Mouse (Mus musculus): Measurements from ENCODE around the gene Flvcr2. TPM values are rescaled to one million over a fixed set of nuclear protein-coding genes. Genes with fewer than 3 reads are reported as not detected.
A peak's percentile ranks its signal among the peaks of the same experiment; 100 is the strongest.

Gene Flvcr2
- total and polyA plus RNA-seq, 3 experiments, result 2.4 to 5.2 (median 3.7) TPM

DNA sequence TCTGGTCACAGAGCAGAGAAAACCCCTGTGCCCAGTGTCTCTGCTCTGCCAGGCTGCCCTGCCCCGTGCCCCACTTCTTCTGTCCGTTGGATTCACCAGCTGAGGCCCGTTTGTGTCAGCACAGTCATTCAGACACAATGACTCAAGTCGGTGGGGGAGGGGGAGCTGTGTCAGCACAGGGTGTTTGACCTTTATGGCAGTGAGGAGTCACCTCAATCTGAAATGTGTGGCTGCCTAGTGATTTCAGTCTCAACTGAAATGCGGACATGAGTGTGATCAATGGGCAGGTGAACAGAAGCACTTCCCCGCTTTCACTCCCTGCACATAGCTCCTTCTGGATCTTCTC is 16.4 kb upstream of the Flvcr2 start:
- peak; percentile 93 for DNase-seq

DNA sequence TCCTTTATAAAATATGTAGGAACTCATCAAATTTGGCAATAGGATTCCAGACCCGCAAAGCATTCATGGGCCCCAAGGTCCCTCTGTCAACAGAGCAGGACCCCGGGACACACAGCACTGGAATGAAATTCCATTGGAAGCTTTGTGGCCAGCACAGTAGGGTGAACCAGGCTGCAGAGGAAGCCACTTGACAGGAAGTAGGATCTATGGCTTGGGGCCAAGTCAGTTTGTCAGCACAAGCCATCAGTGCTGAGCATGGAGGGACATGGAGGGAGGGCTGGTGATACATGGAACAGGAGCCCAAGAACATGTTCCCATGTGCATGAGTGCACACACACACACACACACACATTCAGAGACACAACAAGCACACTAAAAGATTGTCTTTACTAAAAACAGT is 10.1 kb upstream of the Flvcr2 start:
- DNase-seq, result peak; percentile 17

DNA sequence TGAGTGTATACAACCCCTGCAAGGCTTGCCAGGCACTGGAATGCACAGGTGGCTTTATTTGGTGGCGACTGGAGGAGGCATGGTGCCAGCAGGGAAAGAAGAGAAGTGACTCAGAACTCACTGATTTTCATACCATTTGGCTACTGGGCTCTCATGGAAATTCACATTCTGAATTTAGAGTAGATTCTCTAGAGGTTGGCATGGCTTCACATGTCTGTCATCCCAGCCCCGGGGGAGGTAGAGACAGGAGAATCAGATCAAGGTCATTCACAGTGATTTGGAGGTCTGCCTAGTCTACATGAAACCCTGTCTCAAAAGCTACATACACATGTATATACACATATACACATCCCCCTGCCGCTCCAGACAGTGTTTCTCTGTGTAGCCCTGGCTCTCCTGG is 9.4 kb upstream of the Flvcr2 start:
- peak; percentile 13 for DNase-seq

DNA sequence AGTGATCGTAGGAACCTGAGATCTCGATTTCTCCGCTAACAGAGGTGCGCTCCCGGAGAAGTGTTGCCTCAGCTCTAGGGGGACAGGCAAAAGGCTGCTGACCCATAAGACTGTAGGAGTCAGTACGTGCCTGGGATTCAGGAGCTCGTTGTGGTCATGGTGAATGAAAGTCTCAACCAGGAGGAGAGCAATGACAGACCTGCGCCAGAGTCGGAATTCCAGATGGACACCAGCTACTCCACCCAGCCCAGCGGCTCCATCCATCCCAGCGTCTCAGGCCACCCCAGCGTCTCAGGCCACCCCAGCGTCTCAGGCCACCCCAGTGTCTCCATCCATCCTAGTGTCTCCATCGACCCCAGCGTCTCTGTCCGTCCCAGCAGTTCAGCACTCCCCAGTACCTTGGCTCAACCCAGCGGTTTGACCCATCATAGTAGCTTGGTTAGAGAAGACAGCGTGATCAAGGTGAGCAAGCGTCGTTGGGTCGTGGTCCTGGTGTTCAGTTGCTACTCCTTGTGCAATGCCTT is 419 bp downstream of the Flvcr2 start:
- no peak for DNase-seq

DNA sequence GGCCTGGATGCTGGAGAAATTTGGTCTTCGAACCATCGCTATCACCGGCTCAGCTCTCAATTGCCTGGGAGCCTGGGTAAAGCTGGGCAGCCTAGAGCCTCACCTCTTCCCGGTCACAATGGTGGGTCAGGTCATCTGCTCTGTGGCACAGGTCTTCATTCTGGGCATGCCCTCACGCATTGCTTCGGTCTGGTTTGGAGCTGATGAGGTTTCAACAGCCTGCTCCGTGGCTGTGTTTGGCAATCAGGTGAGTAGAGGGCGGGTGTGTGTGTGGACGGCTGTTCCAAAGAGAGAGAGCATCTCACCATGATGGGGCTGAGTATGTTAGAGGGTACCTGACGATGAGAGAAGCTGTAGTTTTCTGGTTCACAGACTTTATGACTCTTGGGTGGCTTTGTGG is 1.0 kb downstream of the Flvcr2 start:
- DNase-seq, result no peak

DNA sequence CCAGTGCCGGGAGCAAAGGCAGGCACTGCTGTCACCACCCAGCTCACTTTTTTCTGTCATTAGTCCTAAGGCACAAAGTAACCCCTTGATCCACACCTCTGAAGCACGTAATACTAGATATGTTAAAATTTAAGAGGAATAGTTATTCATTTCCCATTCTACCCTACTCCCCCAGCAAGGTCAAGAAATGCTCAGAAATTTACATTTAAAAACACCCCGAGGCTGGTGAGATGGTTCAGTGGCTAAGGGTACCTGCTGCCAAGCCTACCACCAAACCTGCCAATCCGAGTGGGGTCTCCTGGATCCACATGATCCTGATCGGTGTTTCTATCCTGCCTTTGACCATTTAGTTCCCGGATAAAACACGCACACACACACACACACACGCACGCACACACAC is 3.5 kb downstream of the Flvcr2 start:
- no peak for DNase-seq

DNA sequence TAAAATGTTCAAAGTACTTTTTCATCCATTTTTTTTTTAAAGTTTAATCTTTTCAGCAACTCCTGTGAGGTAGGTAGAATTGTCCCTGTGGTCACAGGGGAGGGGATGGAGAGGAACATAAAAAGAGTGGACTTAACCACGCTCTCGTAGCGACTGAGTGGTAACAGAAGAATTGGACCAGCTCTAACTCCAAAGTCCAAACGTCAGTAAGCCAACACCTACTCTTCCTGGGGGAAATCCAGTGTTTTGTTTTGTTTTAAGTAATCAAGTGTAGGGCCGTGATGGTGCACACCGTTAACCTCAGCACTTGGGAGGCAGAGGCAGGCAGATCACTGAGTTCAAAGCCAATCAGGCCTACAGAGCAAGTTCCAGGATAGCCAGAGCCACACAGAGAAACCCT is 5.8 kb downstream of the Flvcr2 start:
- no peak for DNase-seq

DNA sequence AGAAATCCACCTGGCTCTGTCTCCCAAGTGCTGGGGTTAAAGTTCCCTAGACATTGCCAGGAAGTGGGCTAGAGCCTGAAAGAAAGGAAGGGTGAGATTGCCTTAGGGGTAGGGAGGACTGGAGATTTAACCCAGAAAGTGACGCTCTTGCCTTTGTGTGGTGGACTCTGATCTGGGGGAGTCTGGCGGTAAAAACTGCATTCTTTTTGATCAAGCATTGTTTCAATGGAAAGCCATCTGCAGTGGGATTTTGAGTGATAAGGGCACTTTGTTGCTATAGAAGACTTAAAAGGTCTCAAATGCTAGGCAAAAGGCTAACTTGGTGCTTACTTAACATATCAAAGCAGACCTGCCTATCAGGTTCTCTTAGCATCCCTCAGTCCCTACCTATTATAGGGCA is 6.9 kb downstream of the Flvcr2 start:
- no peak for DNase-seq

DNA sequence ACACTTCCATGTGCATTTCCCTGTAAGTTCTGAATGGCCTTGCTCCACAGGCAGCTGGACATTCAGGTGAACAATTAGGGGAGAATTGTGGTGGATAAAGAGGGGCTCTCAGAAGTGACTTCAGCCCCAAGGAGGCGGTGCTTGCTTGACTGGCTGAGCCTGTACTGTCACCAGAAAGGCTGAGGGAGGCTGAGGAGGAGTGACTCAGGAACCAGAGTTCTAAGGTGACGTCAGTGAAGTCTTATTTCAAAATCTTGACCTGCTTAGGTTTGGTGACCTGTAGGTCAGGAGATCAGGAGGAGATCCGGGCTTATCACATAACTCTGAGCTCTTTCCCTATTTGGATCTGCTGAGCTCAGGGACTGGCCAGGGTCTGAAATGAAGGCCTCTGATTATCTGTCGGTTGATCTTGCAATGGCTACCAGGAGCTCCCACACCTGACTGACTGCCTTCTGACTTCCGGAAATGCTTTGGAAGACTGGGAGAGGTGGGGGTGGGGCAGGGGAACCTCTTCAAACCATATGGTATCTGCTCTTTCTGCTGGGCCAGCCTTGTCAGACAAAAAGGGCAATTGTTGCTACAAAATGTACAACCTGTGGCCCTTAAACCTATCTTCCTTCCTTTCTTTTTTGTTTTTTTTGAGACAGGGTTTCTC is 8.4 kb downstream of the Flvcr2 start:
- DNase-seq, result no peak

DNA sequence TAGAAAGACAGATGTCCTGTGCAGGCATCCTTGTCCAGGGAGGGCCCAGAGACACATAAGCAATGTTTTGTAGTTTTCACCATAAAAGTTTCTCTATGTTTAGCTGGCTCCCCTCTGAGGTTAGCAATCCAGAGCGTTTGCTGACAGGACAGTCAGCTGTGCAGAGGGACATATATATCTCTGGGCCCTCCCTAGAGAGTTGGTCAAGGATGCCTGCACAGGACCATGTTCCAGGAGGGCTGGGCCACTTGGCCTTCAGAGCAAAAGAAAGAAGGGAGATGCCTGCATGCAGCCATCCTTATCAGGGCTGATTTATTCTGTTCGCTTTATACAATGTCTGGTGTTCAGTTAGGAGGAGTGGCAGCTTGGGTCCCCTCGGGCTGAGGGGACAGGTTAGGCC is 10.1 kb downstream of the Flvcr2 start:
- no peak for DNase-seq

DNA sequence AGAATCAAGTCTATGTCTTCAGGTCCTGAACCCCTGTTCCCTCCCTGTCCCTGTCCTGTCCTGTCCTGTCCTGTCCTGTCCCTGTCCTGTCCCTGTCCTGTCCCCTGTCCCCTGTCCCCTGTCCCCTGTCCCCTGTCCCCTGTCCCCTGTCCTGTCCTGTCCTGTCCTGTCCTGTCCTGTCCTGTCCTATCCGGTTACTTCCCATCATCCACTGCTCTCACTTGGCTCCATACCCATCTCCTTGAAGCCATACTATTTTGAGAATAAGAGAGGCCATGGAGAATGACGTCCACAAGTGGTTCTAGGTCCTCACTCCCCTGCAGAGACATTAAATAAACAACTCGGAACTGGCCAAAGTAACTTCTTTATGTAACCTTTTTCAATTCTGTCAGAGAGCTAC is 10.7 kb downstream of the Flvcr2 start:
- DNase-seq, result no peak

DNA sequence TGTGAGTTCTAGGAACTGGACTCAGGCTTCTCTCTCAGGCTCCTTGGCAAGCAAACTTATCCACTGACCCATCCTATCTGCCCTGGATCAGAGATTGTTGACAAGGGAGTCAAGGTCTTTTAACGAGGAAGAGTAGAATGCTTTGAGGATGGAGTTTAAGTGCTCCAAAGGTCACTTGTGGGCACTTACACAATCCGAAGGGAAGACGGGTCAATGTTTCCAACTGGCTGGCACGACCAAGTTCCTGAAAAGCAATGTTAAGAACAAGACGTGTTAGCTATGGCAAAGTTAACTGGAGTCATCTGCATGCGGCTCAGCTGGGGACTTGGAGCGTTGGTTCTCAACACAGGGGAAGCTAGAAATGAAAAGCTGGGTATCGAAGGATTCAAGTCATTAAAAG is 12.4 kb downstream of the Flvcr2 start:
- peak; percentile 52 for DNase-seq

DNA sequence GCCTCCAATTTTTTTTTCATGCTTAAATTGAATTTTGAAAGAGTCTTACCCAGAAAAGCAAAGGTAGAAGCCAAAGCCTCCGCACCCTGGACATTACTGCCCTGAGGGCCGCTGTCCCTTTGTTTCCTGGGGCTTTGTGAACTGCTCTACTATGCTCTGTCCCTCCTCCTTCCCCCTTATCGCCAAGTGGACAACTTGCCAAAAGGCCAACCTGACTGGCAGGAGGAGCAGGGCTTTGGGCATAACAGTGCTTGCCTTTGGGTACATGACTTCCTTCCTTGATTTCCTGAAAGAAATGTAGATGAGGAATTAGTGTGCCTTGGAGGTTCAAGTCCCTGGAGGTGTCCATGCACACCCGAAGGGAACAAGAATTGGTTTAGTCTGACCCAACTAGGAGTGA is 15.1 kb downstream of the Flvcr2 start:
- DNase-seq, result no peak

DNA sequence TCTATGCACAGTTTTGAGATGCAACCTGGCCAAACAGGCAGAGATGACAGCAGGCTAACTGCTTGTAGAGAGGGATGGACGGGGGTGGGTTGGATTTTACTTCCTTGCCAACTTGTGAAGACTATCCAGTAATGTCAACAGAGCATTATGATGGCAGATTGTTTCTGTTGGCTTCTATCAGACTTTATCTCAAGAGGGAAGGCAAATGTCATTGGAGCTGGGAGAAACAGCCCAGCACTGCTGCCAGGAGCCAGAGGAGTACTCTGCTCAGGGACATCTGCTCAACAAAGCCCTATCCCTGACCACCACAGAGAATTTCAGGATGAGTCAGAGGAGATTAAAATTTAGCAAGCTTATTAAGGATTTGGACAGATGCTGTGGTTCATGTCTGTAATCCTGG is 18.3 kb downstream of the Flvcr2 start:
- DNase-seq, result peak; percentile 52

DNA sequence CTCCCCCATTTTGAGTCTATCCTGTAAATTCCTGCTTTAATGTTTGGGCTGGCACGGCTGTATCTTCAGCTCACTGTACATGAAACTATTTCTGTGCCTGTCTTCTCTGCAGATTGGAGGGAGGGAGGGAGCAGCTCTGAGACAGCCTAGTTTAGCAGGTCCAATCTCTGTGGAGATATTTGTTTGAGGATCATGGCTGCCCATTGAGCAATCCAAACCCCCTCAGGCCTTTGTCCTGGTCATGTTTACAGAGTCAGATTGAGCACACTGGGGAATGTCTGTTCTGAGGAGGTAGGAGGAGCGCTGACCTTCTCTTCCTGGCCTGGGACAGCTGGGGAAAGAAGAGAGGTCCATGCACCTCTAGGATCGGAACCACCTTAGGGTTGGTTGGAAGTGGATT is 19.9 kb downstream of the Flvcr2 start:
- no peak for DNase-seq

DNA sequence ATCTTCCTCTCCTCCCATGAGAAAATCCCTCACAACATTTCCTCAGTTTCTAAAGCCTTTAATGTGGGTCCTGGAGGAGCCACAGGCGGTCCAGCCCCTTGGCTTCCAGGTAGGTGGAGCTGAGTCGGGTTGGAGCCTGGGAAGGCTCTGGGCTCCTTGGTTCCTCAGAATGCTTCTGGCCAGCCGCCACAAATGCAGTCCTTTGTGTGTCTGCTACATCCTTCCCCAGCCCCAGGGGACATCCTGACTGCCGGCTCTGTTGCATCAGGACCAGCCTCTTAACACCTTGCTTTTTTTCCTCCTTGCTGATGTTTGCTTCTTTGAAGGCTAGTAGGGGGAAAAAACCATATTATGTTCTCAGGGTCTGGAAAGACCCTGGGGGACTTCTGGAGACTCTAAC is 21.4 kb downstream of the Flvcr2 start:
- DNase-seq, result no peak

DNA sequence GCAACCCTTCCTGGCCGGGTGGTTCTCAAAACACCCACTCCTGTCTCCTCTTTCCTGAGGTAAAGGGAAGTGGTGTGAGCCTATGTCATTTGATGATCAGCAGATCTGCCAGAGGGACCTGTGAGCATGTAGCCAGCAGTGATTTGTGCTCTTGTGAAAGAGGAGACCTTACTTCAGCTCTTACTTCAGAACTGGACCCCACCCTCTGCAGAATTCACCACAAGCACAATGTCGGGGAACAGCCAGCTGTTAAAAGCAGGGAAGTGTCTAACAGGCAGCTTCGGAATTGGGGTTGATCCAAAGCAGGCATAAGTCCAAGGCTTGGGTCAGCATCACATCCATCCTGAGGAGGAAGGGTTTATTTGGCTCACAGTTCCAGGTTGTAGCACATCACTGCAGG is 25.0 kb downstream of the Flvcr2 start:
- no peak for DNase-seq

DNA sequence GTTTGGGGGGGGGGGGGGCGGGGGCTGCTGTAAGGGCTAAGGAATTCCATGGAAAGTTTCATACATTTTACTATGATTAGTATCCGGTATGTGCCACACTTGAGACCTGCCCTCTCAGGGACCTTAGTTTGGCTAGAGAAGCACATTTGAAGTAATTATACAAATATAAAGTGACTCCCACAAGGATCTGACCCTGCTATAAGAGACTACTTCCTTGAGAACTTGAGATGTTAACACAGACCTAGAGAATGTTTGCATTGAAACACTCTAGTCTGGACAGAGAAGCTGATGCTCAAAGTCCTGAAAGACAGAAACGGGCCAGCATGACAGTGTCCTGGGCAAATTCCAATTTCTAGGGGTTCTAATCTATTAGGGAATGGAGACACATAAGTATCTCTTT is 32.6 kb downstream of the Flvcr2 start:
- DNase-seq, result no peak

DNA sequence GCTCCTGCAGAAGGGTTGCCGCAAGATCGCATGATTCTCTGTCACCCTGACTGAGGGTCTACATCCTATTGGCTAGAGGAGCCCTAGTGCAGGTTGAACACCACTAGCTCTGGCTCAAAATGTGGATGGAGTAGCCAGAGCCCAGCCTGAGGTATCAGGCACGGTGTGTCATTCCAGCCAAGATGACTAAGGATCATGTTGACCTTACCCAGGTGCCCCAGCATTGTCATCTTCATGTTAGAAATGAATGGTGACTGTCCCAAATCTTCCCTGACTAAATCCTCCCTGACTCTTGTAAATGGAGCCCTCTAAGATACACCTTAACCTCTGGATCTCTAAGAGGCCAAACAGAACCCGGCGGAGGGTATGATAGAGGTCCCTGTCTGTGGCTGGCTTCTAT is 33.4 kb downstream of the Flvcr2 start:
- no peak for DNase-seq

DNA sequence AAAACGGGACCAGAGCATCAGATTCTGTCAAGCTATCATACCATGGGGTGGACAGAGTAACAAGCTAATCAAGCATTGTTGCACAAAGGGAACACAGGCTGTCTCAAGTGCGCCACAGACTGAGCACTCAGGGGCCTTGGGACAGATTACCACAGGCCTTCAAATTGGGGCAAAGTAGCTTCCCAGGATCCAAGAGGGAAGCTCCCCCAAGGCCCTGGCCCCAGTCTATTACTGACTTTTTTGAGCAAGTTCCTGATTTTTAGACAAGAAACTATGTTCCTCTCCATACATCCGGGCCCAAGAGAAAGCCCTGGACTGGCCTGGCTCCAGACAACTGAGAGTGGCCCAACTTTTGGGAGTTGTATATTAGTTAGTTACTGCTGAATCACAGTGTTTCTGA is 35.3 kb downstream of the Flvcr2 start:
- peak; percentile 15 for DNase-seq

DNA sequence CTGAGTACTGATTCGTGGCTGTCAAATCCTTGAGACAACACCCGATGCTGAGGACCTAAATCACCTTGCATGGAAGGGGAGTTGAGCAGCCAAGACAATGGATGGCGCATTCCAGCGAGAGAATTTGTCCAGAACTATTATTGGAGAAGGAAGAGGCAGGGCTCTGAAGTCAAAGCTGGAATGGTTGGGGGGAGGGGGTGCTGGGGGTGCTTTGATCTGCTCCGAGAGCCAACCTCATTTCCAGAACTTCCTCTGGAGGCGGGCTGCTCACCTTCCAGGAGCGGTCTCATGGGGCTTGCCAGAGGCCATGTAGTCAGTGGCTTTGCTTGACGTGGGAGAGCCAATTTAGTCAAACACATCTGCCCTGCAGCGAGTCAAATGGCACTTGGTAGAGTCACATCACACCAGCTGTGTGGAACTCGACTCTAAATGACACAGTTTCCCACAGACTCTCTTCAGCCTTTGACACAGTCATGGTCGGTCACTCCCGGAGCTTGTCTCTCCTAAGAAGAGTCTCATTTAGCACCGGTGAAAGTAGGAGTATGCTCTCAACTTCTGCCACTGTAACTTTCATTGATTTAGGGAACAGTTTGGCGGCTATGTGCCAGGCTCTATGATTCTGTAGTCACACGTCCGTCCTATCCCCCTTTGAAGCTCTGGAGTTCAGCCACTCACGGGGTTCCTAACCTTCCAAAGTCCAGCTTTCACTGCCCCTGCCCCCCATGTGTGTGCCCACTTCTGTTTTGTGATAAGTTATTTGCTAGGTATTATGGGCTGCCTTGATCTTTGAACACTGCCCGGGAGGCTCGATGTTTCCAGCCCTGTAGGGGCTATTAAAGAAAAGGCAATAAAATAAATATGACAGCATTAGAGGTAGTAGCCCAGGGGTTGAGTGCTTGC is 38.8 kb downstream of the Flvcr2 start:
- DNase-seq, result no peak

DNA sequence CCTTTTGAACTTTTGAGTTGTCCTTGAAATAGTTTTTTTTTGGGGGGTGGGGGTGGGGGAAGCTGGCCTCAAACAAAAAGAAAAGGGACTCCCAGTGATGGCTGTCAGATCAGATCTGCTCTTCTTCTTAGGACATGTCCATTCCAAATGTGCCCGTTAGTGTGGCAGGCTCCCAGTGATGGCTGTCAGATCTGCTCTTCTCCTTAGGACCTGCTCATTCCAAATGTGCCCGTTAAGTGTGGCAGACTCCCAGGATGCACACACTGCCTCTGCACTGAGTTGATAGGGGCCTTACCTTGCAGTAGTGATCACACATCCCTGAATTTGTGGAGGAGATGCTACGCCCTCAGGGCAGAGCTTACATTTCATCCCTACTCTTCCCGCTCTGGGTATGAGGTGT is 45.8 kb downstream of the Flvcr2 start:
- no peak for DNase-seq

DNA sequence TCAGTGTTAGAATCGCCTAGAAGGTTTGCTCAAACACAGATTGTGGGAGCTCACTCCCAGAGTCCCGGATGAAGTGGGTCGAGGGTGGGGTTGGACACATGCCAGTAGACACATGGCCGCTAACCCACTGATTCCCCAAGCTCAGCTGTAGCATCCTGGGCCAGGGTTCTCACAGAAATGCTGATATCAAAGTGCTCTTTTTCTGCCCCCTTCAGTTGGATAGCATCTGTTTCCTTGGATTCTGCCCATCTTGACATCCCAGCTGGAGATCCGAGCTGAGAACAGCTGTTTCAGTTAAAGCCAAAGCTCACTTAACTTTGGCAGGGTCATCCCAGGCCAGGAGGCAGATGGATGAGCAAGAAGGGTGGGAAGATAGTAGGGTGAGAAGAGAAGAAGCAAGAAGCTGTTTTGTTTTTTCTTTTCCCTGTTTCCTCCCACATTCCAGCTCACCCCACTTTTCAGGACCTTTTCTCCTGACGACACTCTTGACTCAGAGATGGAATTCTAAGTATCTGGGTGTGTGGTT is 46.5 kb downstream of the Flvcr2 start:
- DNase-seq, result no peak

Data from adrenal gland, adult 2 months (tissue).